Mouse (Mus musculus) lung, embryonic 14.5 days (tissue): ENCODE results near the gene Acsm1. TPM values are rescaled to one million over a fixed set of nuclear protein-coding genes. Genes with fewer than 3 reads are reported as not detected.

Experiments used
- ATAC-seq: fragments of 200-750 bp; cut with Nextera tagmentation; 2 replicates; pipeline ENCODE4 v1.8.0; 2017; ENCODE audit warnings: mild to moderate bottlenecking, moderate TSS enrichment, moderate library complexity; ENCODE audit not compliant: insufficient read depth
- DNase-seq: peaks from one replicate; pipeline ENCODE4 v3.0.0-alpha.2; 2015
- H3K27ac ChIP-seq: fragments of 300-500 bp; sonication (generic); 2 replicates; pipeline ENCODE4 v1.5.1; 2014; ENCODE audit warnings: low read depth, mild to moderate bottlenecking, moderate library complexity
- H3K27me3 ChIP-seq: fragments of 300-500 bp; sonication (generic); 2 replicates; pipeline ENCODE4 v1.6.1; 2014; ENCODE audit warnings: low read length, control low read depth; ENCODE audit not compliant: insufficient read depth
- H3K36me3 ChIP-seq: fragments of 300-500 bp; sonication (generic); 2 replicates; pipeline ENCODE4 v1.6.1; 2014; ENCODE audit warnings: control low read depth; ENCODE audit not compliant: insufficient read depth
- H3K4me1 ChIP-seq: fragments of 300-500 bp; sonication (generic); 2 replicates; pipeline ENCODE4 v1.6.1; 2014; ENCODE audit warnings: antibody characterized with exemption, control low read depth; ENCODE audit not compliant: insufficient read depth
- H3K4me2 ChIP-seq: fragments of 300-500 bp; sonication (generic); 2 replicates; pipeline ENCODE4 v1.6.1; 2014; ENCODE audit warnings: mild to moderate bottlenecking
- H3K4me3 ChIP-seq: fragments of 300-500 bp; sonication (generic); 2 replicates; pipeline ENCODE4 v1.5.1; 2014; ENCODE audit warnings: low read depth, low read length
- H3K9ac ChIP-seq: fragments of 300-500 bp; sonication (generic); 2 replicates; pipeline ENCODE4 v1.6.1; 2014
- H3K9me3 ChIP-seq: fragments of 300-500 bp; sonication (generic); 2 replicates; pipeline ENCODE4 v1.6.1; 2016; ENCODE audit warnings: low read depth, low read length, control low read depth
- CTCF ChIP-seq: IDR thresholded peaks from 2 replicates; pipeline ENCODE4 v1.5.1; 2016; ENCODE audit warnings: antibody characterized with exemption, low read depth
- WGBS: fragments of 180-500 bp; shearing (Covaris S2); extraction: QIAGEN DNeasy Blood & Tissue Kit; methylation state at CpG from one replicate; pipeline ENCODE4 v1.1.7; 2014; 5-methylcytosine and 5-hydroxymethylcytosine counted together
- polyA plus RNA-seq: library from polyadenylated mRNA; unstranded; fragments of >200 nt; fragmentation: Nextera tagmentation; extraction: Ambion mirVana; gene quantifications from 2 replicates; pipeline ENCODE4 v1.2.1, GENCODE M21; 2014

The Acsm1 gene
- polyA plus RNA-seq, 1 experiment from 2014 or later: 2.0 TPM

GRCm38 (mm10) chr7:119616531-119616930 is 9.7 kb downstream of the Acsm1 start:
- Histone ChIP-seq H3K36me3 (no peaks in the 10 kb centered on the region), H3K4me2 (no peak overlapping the region), H3K27ac (no peak overlapping the region), H3K27me3 (no peaks in the 10 kb centered on the region), H3K4me1 (no peaks in the 10 kb centered on the region), H3K9ac (no peak overlapping the region), H3K4me3 (no peak overlapping the region), H3K9me3 (no peaks in the 10 kb centered on the region)
- DNase-seq: no peak
- 23% methylated on average over 1 of the region's 1 CpGs for WGBS
- TF ChIP-seq CTCF: no peak
- no peak for ATAC-seq

DNA sequence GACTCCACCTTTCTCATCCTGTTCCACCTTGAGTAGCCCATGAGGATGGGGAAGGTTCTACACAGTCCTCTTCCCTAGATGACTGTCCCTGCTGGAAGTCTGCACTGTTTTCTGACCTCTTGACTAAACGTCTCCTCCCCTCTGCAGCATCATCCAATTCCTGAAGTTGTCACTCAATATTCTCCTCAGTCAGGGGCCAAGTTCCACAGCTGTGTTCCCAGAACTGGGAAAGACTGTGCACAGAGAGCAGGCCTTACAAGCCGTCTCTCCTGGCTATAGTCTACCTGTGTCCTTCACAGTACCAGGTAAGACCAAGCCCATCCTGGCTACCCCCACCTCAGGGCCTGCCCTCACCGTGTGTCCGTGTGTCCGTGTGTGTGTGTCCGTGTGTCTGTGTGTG is 10.8 kb downstream of the Acsm1 start:
- H3K27ac ChIP-seq: no peak overlapping the region
- WGBS: 77% methylated on average over 6 of the region's 6 CpGs
- H3K4me2 ChIP-seq: no peak overlapping the region
- no peak overlapping the region for H3K9ac ChIP-seq
- TF ChIP-seq CTCF: no peak
- ATAC-seq (no peak), DNase-seq (no peak)
- no peaks in the 10 kb centered on the region for H3K36me3 ChIP-seq
- no peaks in the 10 kb centered on the region for H3K27me3 ChIP-seq
- no peak overlapping the region for H3K4me3 ChIP-seq
- H3K9me3 ChIP-seq: no peaks in the 10 kb centered on the region
- H3K4me1 ChIP-seq: no peaks in the 10 kb centered on the region

DNA sequence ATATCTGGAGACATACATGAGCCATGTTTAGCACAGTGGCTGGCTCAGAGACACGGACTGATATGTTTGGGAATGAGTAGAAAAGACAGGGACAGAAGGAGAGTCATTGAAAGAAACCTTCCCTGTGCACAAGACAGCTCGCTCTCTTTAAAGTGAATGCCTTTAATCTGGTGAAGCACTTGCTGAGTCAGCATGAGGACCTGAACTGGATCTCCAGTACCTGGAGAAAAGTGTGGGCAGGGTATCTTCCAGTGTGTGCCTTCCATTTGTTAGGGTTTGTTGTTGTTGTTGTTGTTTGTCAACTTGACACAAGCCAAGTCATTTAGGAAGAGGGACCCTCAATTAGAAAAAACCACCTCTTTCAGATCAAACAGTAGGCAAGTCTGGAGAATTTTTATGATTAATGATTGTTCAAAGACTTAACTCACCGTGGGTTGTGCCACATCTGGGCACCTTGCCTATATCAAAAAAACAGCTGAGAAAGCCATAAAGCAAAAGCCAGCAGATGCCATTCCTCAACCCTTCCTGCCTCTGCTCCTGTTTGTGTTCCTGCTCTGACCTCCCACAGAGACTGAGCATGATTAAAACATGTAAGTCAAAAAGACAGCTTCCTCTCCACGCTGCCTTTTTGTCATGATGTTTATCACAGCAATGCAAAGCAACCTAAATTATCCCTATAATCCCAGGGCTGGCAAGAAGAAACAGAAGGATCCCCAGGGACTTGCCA is 11.5 kb downstream of the Acsm1 start:
- no peak overlapping the region for H3K27ac ChIP-seq
- H3K4me1 ChIP-seq: no peaks in the 10 kb centered on the region
- no peak overlapping the region for H3K9ac ChIP-seq
- no peak for ATAC-seq
- TF ChIP-seq CTCF: no peak
- no peak overlapping the region for H3K4me2 ChIP-seq
- 47% methylated on average over 4 of the region's 4 CpGs for WGBS
- no peaks in the 10 kb centered on the region for H3K27me3 ChIP-seq
- H3K4me3 ChIP-seq: no peak overlapping the region
- no peak for DNase-seq
- no peaks in the 10 kb centered on the region for H3K36me3 ChIP-seq
- H3K9me3 ChIP-seq: no peaks in the 10 kb centered on the region

DNA sequence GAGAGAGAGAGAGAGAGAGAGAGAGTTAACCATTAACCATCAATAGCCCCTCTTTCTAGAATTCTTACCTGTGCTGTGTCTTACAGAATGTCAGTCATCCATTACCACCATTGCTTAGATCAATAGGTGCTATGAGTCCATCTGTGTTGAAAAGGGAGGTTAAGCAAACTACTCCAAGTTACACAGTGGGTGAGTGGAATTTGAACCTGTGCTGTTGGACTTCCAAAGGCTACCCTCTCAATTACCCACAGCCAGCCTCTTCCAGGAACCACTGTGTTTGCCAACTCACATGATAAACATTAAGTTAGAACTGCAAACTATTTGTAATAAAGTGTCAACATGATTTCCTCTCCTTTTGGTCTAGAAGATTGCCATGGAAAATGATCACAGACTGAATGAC is 13.3 kb downstream of the Acsm1 start:
- TF ChIP-seq CTCF: no peak
- no peak overlapping the region for H3K27ac ChIP-seq
- H3K4me3 ChIP-seq: no peak overlapping the region
- H3K4me1 ChIP-seq: no peaks in the 10 kb centered on the region
- no peak for DNase-seq
- no peak overlapping the region for H3K4me2 ChIP-seq
- H3K36me3 ChIP-seq: no peaks in the 10 kb centered on the region
- H3K9ac ChIP-seq: no peak overlapping the region
- no peaks in the 10 kb centered on the region for H3K27me3 ChIP-seq
- no peak for ATAC-seq
- no peaks in the 10 kb centered on the region for H3K9me3 ChIP-seq

DNA sequence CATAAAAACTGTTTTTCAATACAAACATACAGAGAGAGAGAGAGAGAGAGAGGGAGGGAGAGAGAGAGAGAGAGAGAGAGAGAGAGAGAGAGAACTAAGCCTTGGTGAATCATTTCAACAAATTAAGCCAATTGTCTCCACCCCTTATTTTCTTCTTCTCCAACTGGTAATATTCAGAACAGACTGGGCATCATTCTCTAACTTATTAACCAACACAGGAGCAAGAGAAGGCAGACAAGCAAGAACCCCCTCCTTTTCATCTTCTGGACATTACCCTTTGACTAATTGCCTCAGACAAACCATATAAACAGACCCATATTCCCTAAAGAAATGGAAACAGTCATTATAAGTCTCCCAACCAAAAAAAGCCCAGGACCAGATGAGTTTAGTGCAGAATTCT is 31.9 kb downstream of the Acsm1 start:
- Histone ChIP-seq H3K9ac (no peak overlapping the region), H3K4me1 (no peaks in the 10 kb centered on the region), H3K36me3 (no peaks in the 10 kb centered on the region), H3K27me3 (no peaks in the 10 kb centered on the region), H3K9me3 (no peaks in the 10 kb centered on the region), H3K27ac (no peak overlapping the region), H3K4me2 (no peak overlapping the region), H3K4me3 (no peak overlapping the region)
- DNase-seq: no peak
- no peak for ATAC-seq
- no peak for TF ChIP-seq CTCF

GRCm38 (mm10) chr7:119642307-119642706 is 35.5 kb downstream of the Acsm1 start:
- H3K36me3 ChIP-seq: no peaks in the 10 kb centered on the region
- DNase-seq (no peak), ATAC-seq (no peak)
- no peaks in the 10 kb centered on the region for H3K4me1 ChIP-seq
- H3K9me3 ChIP-seq: no peaks in the 10 kb centered on the region
- WGBS: 72% methylated on average over 5 of the region's 5 CpGs
- no peak overlapping the region for H3K4me2 ChIP-seq
- no peaks in the 10 kb centered on the region for H3K27me3 ChIP-seq
- H3K4me3 ChIP-seq: no peak overlapping the region
- no peak overlapping the region for H3K9ac ChIP-seq
- H3K27ac ChIP-seq: no peak overlapping the region
- TF ChIP-seq CTCF: no peak

- Histone ChIP-seq H3K27me3 (no peaks in the 10 kb centered on the region), H3K9ac (no peak overlapping the region), H3K4me1 (no peaks in the 10 kb centered on the region), H3K27ac (no peak overlapping the region), H3K36me3 (no peaks in the 10 kb centered on the region), H3K4me2 (no peak overlapping the region), H3K4me3 (no peak overlapping the region), H3K9me3 (no peaks in the 10 kb centered on the region)
- TF ChIP-seq CTCF: no peak
- DNase-seq (no peak), ATAC-seq (no peak)
- WGBS: 83% methylated on average over 3 of the region's 3 CpGs
These were observed 61.1 kb downstream of the Acsm1 start for GRCm38 (mm10) chr7:119667893-119668292.

- H3K27ac ChIP-seq: no peak overlapping the region
- no peaks in the 10 kb centered on the region for H3K36me3 ChIP-seq
- no peak overlapping the region for H3K4me3 ChIP-seq
- 55% methylated on average over 5 of the region's 5 CpGs for WGBS
- DNase-seq (no peak), ATAC-seq (no peak)
- no peaks in the 10 kb centered on the region for H3K9me3 ChIP-seq
- H3K4me1 ChIP-seq: no peaks in the 10 kb centered on the region
- no peaks in the 10 kb centered on the region for H3K27me3 ChIP-seq
- H3K4me2 ChIP-seq: no peak overlapping the region
- no peak overlapping the region for H3K9ac ChIP-seq
- TF ChIP-seq CTCF: no peak
These were observed 63.6 kb downstream of the Acsm1 start for GRCm38 (mm10) chr7:119670395-119670794.
